Mouse (Mus musculus): Measurements from ENCODE around the gene Gas8. TPM values are rescaled to one million over a fixed set of nuclear protein-coding genes. Genes with fewer than 3 reads are reported as not detected.
"Not testable (repeated sequence)": the region's sequence is repeated elsewhere in the genome, so short reads cannot be mapped to it uniquely, and the experiment has no call there.

Gene Gas8
- polyA plus RNA-seq (2014; fragmentation: Nextera tagmentation; extraction: Ambion mirVana) = 29.8 and 30.6 TPM in 2 replicates

GRCm38 (mm10) chr8:123518667-123519066 is at the start of gene Gas8:
Gas8 (plus strand) TSS chr8:123518834.
- peak; percentile 95 for ATAC-seq (ENCODE audit: insufficient read depth)

GRCm38 (mm10) chr8:123472991-123473390 is 45.6 kb upstream of the Gas8 start:
- not testable (repeated sequence) for H3K36me3 ChIP-seq (ENCODE audit: insufficient read depth); H3K27ac ChIP-seq (ENCODE audit: low read depth); H3K4me2 ChIP-seq; DNase-seq; H3K9me3 ChIP-seq (ENCODE audit: low read depth, low read length); H3K4me3 ChIP-seq (ENCODE audit: low read depth, low read length); ATAC-seq (ENCODE audit: insufficient read depth); H3K27me3 ChIP-seq (ENCODE audit: insufficient read depth, low read length); H3K4me1 ChIP-seq (ENCODE audit: insufficient read depth); H3K9ac ChIP-seq
- 49% methylated on average over 6 of the region's 6 CpGs for WGBS

More at GRCm38 (mm10) chr8:123518667-123519066, at the start of gene Gas8:
- TF ChIP-seq CTCF (IDR thresholded peaks at IDR 0.05; ENCODE audit: low read depth) = peak; percentile 35; the same call in 1 of the 2 replicates
- Histone ChIP-seq H3K4me3 (ENCODE audit: low read depth, low read length) (peak within 1 kb of the TSS; percentile 75), H3K27me3 (ENCODE audit: insufficient read depth, low read length) (peaks cover 18% of the 10 kb centered on the region; the same call in 1 of the 2 replicates), H3K4me1 (ENCODE audit: insufficient read depth) (peaks cover 5% of the 10 kb centered on the region; the same call in 1 of the 2 replicates), H3K9me3 (ENCODE audit: low read depth, low read length) (no peaks in the 10 kb centered on the region), H3K4me2 (peak within 1 kb of the TSS; percentile 87), H3K27ac (ENCODE audit: low read depth) (no peak within 1 kb of the TSS), H3K9ac (peak within 1 kb of the TSS; percentile 75), H3K36me3 (ENCODE audit: insufficient read depth) (peaks cover 30% of the 10 kb centered on the region)
- under 1% methylated on average over 20 of the region's 20 CpGs for WGBS
- peak; percentile 97 for DNase-seq

GRCm38 (mm10) chr8:123474549-123474948 is 44.1 kb upstream of the Gas8 start:
- not testable (repeated sequence) for ATAC-seq (ENCODE audit: insufficient read depth); DNase-seq; H3K27ac ChIP-seq (ENCODE audit: low read depth); H3K9me3 ChIP-seq (ENCODE audit: low read depth, low read length); H3K27me3 ChIP-seq (ENCODE audit: insufficient read depth, low read length); H3K4me1 ChIP-seq (ENCODE audit: insufficient read depth); H3K9ac ChIP-seq; H3K4me2 ChIP-seq; H3K4me3 ChIP-seq (ENCODE audit: low read depth, low read length); H3K36me3 ChIP-seq (ENCODE audit: insufficient read depth)
- WGBS = 62% methylated on average over 5 of the region's 5 CpGs

GRCm38 (mm10) chr8:123476911-123477736 is 41.5 kb upstream of the Gas8 start:
- peak overlapping the region; percentile 65 for H3K9ac ChIP-seq
- H3K9me3 ChIP-seq (ENCODE audit: low read depth, low read length) = no peaks in the 10 kb centered on the region
- WGBS = 10% methylated on average over 34 of the region's 34 CpGs
- ATAC-seq (ENCODE audit: insufficient read depth) (peak; percentile 37; the same call in 1 of the 2 replicates), DNase-seq (peak; percentile 39)
- H3K4me1 ChIP-seq (ENCODE audit: insufficient read depth) = peaks cover 10% of the 10 kb centered on the region; the same call in 1 of the 2 replicates
- TF ChIP-seq CTCF (IDR thresholded peaks at IDR 0.05; ENCODE audit: low read depth) = no peak
- peaks cover 18% of the 10 kb centered on the region for H3K36me3 ChIP-seq (ENCODE audit: insufficient read depth)
- H3K27ac ChIP-seq (ENCODE audit: low read depth) = peak overlapping the region; percentile 87
- H3K4me2 ChIP-seq = peak overlapping the region; percentile 84
- H3K4me3 ChIP-seq (ENCODE audit: low read depth, low read length) = peak overlapping the region; percentile 64
- no peaks in the 10 kb centered on the region for H3K27me3 ChIP-seq (ENCODE audit: insufficient read depth, low read length)

DNA sequence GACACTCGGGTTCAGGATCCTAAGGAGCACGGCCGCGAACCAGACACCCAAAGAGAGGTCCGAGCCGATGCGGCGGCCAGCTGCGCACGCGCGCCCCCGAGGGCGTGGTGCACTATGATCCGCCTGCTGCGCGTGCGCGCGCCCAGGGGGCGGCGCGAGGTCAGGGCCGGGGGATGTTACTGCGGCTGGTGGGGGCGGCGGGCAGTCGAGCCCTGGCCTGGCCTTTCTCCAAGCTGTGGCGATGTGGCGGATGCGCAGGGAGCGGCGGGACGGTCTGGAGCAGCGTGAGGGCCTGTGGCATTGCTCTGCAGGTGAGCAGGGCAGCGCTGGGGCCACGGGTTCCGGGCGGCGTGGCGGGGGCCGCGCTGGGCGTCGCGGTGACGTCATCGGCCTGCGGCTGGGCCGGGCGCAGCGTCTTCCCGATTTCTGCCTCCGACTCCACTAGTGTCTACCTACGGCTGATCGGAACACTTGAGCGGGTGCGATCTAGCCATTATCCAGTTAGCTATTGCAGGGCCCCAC is 40.8 kb upstream of the Gas8 start, which contains the start of gene Afg3l1:
Afg3l1 (plus strand) TSS at position 167 of the 522 bp plus-strand sequence.
- H3K27me3 ChIP-seq (ENCODE audit: insufficient read depth, low read length) = no peaks in the 10 kb centered on the region
- ATAC-seq (ENCODE audit: insufficient read depth) (peak; percentile 94), DNase-seq (peak; percentile 97)
- H3K9ac ChIP-seq = peak within 1 kb of the TSS; percentile 65
- WGBS = under 1% methylated on average over 58 of the region's 58 CpGs
- H3K9me3 ChIP-seq (ENCODE audit: low read depth, low read length) = no peaks in the 10 kb centered on the region
- H3K36me3 ChIP-seq (ENCODE audit: insufficient read depth) = peaks cover 25% of the 10 kb centered on the region
- no peak for TF ChIP-seq CTCF (IDR thresholded peaks at IDR 0.05; ENCODE audit: low read depth)
- H3K4me1 ChIP-seq (ENCODE audit: insufficient read depth) = peaks cover 10% of the 10 kb centered on the region; the same call in 1 of the 2 replicates
- H3K4me3 ChIP-seq (ENCODE audit: low read depth, low read length) = peak within 1 kb of the TSS; percentile 64
- H3K4me2 ChIP-seq = peak within 1 kb of the TSS; percentile 84
- peak within 1 kb of the TSS; percentile 87 for H3K27ac ChIP-seq (ENCODE audit: low read depth)

DNA sequence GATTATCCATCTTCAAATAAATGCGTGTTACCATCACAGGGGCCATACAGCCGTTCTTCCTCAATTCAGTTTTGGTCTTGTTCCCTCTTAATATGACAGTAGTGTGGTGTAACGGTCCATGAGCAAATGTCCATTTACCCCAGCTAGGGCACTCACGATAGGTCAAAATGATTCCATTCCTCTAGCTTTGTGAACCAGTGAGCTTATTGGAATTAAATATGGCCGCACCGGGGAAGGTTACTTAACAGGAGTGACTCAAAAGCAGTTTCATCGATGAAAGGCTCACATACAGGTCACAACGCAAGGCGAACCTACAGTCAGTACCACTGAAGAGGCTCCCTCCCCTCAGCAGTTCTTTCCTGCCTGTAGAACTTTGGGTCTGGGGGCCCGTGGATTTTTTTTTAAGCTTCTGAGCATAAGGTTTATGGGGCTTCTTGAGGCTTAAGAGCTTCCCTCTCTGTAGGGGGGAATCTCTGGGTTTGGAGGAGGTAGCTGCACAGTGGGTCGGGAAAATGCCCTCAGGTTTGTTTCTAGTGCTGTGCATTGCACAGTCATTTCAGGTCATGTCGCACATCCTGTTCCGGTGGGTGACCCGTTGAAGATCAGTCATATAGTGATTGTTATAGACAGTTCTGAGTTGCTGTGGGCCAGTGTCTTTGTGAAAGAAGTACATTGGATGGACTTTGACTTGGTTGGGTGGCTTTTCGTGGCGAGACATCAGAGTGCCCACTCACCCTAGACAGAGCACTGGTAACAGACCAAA is 40.0 kb upstream of the Gas8 start:
- Histone ChIP-seq H3K27ac (ENCODE audit: low read depth) (peak overlapping the region; percentile 87), H3K4me3 (ENCODE audit: low read depth, low read length) (peak overlapping the region; percentile 64), H3K36me3 (ENCODE audit: insufficient read depth) (peaks cover 32% of the 10 kb centered on the region), H3K4me1 (ENCODE audit: insufficient read depth) (peaks cover 10% of the 10 kb centered on the region; the same call in 1 of the 2 replicates), H3K9ac (peak overlapping the region; percentile 65), H3K4me2 (peak overlapping the region; percentile 84), H3K27me3 (ENCODE audit: insufficient read depth, low read length) (no peaks in the 10 kb centered on the region), H3K9me3 (ENCODE audit: low read depth, low read length) (no peaks in the 10 kb centered on the region)
- no peak for TF ChIP-seq CTCF (IDR thresholded peaks at IDR 0.05; ENCODE audit: low read depth)
- 0 out of 2 replicates have a peak, but pooled peaks have one; percentile 1 for ATAC-seq (ENCODE audit: insufficient read depth)
- peak; percentile 41 for DNase-seq
- 36% methylated on average over 16 of the region's 16 CpGs for WGBS
